Mouse (Mus musculus) liver, adult 2 months (tissue): ENCODE data around the gene Tmem208.

ENCODE experiments used
- CTCF ChIP-seq: fragments of 200-500 bp; IDR thresholded peaks from 2 replicates; pipeline ENCODE4 v1.5.1; 2011; ENCODE audit warnings: low read depth, low read length, control low read depth
- POLR2A ChIP-seq: fragments of 200-500 bp; IDR thresholded peaks from 2 replicates; pipeline ENCODE4 v1.6.1; 2011; ENCODE audit warnings: low read length, control low read depth; ENCODE audit not compliant: insufficient read depth; ENCODE audit errors: extremely low read depth

GRCm38 (mm10) chr8:105281821-105282220 lies 44.3 kb upstream of the Tmem208 start:
- TF ChIP-seq CTCF, result no peak
- no peak for TF ChIP-seq POLR2A
